Mouse (Mus musculus): ENCODE data around the gene Fbn1. TPM values are rescaled to one million over a fixed set of nuclear protein-coding genes. Genes with fewer than 3 reads are reported as not detected.
"Not testable (repeated sequence)": the region's sequence is repeated elsewhere in the genome, so short reads cannot be mapped to it uniquely, and the experiment has no call there.

Gene Fbn1
- polyA plus RNA-seq, 1 experiment, result 16.1 TPM

GRCm38 (mm10) chr2:125293969-125294491 lies 213.8 kb downstream of the Fbn1 start:
- no peak for DNase-seq (ENCODE audit: low spot score)

GRCm38 (mm10) chr2:125292616-125293015 lies 215.2 kb downstream of the Fbn1 start:
- DNase-seq (ENCODE audit: low spot score), result no peak

- DNase-seq (ENCODE audit: low spot score), result no peak
Observed at GRCm38 (mm10) chr2:125291101-125291500, 216.7 kb downstream of the Fbn1 start.

GRCm38 (mm10) chr2:125290197-125290965 lies 217.4 kb downstream of the Fbn1 start:
- DNase-seq (ENCODE audit: low spot score), result no peak

GRCm38 (mm10) chr2:125285777-125286176 lies 222.0 kb downstream of the Fbn1 start:
- no peak for DNase-seq (ENCODE audit: low spot score)

GRCm38 (mm10) chr2:125282334-125283206 lies 225.2 kb downstream of the Fbn1 start:
- DNase-seq (ENCODE audit: low spot score), result no peak

GRCm38 (mm10) chr2:125279995-125280394 lies 227.8 kb downstream of the Fbn1 start:
- DNase-seq (ENCODE audit: low spot score), result not testable (repeated sequence)

- no peak for DNase-seq (ENCODE audit: low spot score)
Observed at GRCm38 (mm10) chr2:125278474-125278873, 229.3 kb downstream of the Fbn1 start.

GRCm38 (mm10) chr2:125276692-125277091 lies 231.1 kb downstream of the Fbn1 start:
- DNase-seq (ENCODE audit: low spot score), result no peak

- DNase-seq (ENCODE audit: low spot score), result no peak
Observed at GRCm38 (mm10) chr2:125275617-125276016, 232.2 kb downstream of the Fbn1 start.

- no peak for DNase-seq (ENCODE audit: low spot score)
Observed at GRCm38 (mm10) chr2:125268876-125269275, 238.9 kb downstream of the Fbn1 start.

- no peak for DNase-seq (ENCODE audit: low spot score)
Observed at GRCm38 (mm10) chr2:125263753-125264152, 244.0 kb downstream of the Fbn1 start.

GRCm38 (mm10) chr2:125263056-125263455 lies 244.7 kb downstream of the Fbn1 start:
- DNase-seq (ENCODE audit: low spot score), result no peak

- DNase-seq (ENCODE audit: low spot score), result no peak
Observed at GRCm38 (mm10) chr2:125260326-125260725, 247.5 kb downstream of the Fbn1 start.

- DNase-seq (ENCODE audit: low spot score), result no peak
Observed at GRCm38 (mm10) chr2:125259230-125260120, 248.3 kb downstream of the Fbn1 start.

GRCm38 (mm10) chr2:125255886-125256285 lies 251.9 kb downstream of the Fbn1 start:
- DNase-seq (ENCODE audit: low spot score), result no peak

- no peak for DNase-seq (ENCODE audit: low spot score)
Observed at GRCm38 (mm10) chr2:125254630-125255029, 253.2 kb downstream of the Fbn1 start.

GRCm38 (mm10) chr2:125253699-125254098 lies 254.1 kb downstream of the Fbn1 start:
- DNase-seq (ENCODE audit: low spot score), result no peak

GRCm38 (mm10) chr2:125252275-125252674 lies 255.5 kb downstream of the Fbn1 start:
- DNase-seq (ENCODE audit: low spot score), result no peak

- no peak for DNase-seq (ENCODE audit: low spot score)
Observed at GRCm38 (mm10) chr2:125251781-125252180, 256.0 kb downstream of the Fbn1 start.
